Mouse (Mus musculus): ENCODE results near the gene Zfp277. TPM values are rescaled to one million over a fixed set of nuclear protein-coding genes. Genes with fewer than 3 reads are reported as not detected.

Gene Zfp277
- 25.8 and 28.1 TPM in 2 replicates for polyA plus RNA-seq (2015; fragmentation: Nextera tagmentation; extraction: Ambion mirVana)

DNA sequence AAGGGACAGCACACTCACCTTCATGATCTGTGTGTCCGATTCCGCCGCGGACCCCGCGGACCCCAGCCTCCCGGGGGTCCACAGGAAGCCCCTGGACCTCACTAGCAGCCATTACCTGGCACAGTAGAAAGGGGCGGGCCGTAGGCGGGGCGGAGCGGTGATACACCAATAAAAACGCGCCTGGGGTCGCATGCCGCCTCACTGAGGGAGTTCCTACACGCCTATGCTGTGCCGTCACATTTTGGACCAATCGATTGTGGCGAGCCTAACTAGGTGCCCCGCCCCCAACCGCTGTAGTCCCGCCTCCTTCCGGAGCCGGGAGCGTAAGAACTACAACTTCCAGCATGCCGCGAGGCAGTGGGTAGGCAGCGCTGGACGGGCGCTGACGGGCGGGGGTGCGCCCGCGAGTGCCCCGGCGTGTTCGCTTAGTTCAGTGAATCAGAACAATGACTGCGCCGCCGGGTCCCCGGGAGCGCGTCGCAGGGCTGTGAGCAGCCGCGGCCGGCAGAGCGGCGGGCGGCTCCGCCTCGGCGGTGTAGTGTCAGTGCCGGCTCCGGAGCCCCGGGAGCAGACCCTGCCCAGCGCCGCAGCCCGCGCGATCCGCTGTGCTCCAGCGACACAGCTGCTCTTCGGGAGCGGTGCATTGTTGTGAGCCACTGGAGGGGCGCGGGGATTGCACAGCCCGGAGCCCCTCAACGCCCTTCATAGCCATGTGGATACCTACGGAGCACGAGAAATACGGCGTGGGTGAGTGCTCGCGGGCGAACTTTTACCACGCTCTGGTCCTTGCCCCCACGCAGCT, at the start of gene Zfp277, which contains the start of gene Dock4:
Gene Zfp277, minus strand, starts transcription at position 255 of the 802 bp plus-strand sequence.
Gene Dock4, plus strand, starts transcription at position 305 of the 802 bp plus-strand sequence.
- Histone ChIP-seq H3K27ac (peak within 1 kb of the TSS; percentile 84), H3K4me2 (peak within 1 kb of the TSS; percentile 91), H3K4me3 (peak within 1 kb of the TSS; percentile 83), H3K9me3 (replicated peaks) (no peaks in the 10 kb centered on the region), H3K36me3 (no peaks in the 10 kb centered on the region), H3K9ac (peak within 1 kb of the TSS; percentile 78), H3K4me1 (replicated peaks) (peaks cover 30% of the 10 kb centered on the region), H3K27me3 (no peaks in the 10 kb centered on the region)
- peak; percentile 98 for ATAC-seq (replicated peaks; ENCODE audit: insufficient number of reproducible peaks, insufficient read depth, low FRiP score, low read depth)
- under 1% methylated on average over 80 of the region's 80 CpGs for WGBS

DNA sequence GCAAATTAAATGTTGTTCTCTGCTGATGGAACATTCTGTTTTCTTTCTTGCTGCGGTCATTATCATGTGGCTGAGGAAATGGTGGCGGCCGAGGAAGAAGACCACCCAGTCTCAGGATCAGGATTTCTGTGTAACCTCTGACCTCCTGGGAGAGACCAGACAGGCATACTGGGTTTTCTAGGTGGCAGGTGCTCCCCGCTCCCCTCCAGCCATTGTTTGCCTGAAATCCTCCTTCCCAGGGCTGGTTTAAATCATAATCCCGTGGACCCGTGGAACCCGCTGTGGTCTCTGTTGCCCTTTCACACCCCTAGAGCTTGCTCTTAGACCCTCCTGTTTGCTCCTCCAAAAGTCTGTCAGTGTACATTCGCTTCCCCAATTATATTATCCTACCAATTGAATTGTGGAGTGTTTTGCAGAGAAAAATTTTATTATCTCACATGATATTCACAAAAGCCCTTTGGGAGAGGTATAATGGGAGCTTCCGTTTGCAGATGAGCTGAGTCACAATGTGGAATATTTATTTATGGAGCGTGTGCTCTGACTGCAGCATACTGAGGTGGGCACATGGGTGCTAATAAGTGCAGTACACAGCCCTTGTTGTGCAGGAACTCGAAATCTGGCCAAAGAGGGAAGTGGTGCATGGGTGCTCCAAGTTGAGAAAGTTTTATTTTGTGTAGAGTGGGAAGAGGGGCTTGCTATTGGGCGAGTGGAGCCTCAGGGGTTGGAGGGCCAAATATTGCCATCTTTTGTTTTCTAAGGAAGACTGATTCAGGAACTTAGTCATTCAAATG, 40.5 kb upstream of the Zfp277 start:
- Histone ChIP-seq H3K4me2 (no peak overlapping the region), H3K4me3 (no peak overlapping the region), H3K27ac (no peak overlapping the region), H3K9me3 (replicated peaks) (no peaks in the 10 kb centered on the region), H3K9ac (no peak overlapping the region), H3K4me1 (replicated peaks) (peaks cover 10% of the 10 kb centered on the region), H3K27me3 (no peaks in the 10 kb centered on the region), H3K36me3 (no peaks in the 10 kb centered on the region)
- WGBS: 76% methylated on average over 12 of the region's 12 CpGs
- ATAC-seq (replicated peaks; ENCODE audit: insufficient number of reproducible peaks, insufficient read depth, low FRiP score, low read depth): no peak

DNA sequence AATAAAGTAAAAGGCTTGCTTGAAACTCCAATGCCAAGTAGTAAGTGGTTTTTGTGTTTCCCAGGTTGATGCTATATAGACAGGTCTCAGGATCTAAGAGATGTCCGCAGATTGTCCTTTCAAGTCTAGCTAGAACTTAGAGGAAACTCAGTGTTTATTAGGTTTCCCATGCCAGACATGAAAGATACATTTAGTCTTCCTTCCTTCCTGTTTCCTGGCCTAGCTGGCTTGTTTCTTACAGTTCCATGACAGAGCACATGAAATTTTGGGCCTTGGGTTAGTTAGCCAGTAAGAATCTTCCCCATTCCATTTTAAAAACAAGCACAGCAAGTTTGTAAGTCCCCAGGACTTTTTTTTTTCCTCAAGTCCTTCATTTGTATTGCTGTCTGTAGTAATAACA, 39.5 kb upstream of the Zfp277 start:
- Histone ChIP-seq H3K4me3 (no peak overlapping the region), H3K9ac (no peak overlapping the region), H3K27me3 (no peaks in the 10 kb centered on the region), H3K4me2 (no peak overlapping the region), H3K36me3 (no peaks in the 10 kb centered on the region), H3K27ac (peak overlapping the region; percentile 37), H3K9me3 (replicated peaks) (no peaks in the 10 kb centered on the region), H3K4me1 (replicated peaks) (peaks cover 10% of the 10 kb centered on the region; the same call in 1 of the 2 replicates)
- 71% methylated on average over 1 of the region's 1 CpGs for WGBS
- no peak for ATAC-seq (replicated peaks; ENCODE audit: insufficient number of reproducible peaks, insufficient read depth, low FRiP score, low read depth)

GRCm38 (mm10) chr12:40484224-40484623, 38.5 kb upstream of the Zfp277 start:
- Histone ChIP-seq H3K9ac (no peak overlapping the region), H3K36me3 (no peaks in the 10 kb centered on the region), H3K4me2 (no peak overlapping the region), H3K4me1 (replicated peaks) (peaks cover 10% of the 10 kb centered on the region; the same call in 1 of the 2 replicates), H3K27me3 (no peaks in the 10 kb centered on the region), H3K9me3 (replicated peaks) (no peaks in the 10 kb centered on the region), H3K4me3 (no peak overlapping the region), H3K27ac (0 out of 2 replicates have a peak overlapping the region, but pooled peaks have one; percentile 2)
- 14% methylated on average over 3 of the region's 3 CpGs for WGBS
- no peak; the same call in 1 of the 2 replicates for ATAC-seq (replicated peaks; ENCODE audit: insufficient number of reproducible peaks, insufficient read depth, low FRiP score, low read depth)

- Histone ChIP-seq H3K4me1 (replicated peaks) (peaks cover 19% of the 10 kb centered on the region), H3K4me2 (no peak overlapping the region), H3K27me3 (no peaks in the 10 kb centered on the region), H3K9ac (no peak overlapping the region), H3K9me3 (replicated peaks) (no peaks in the 10 kb centered on the region), H3K36me3 (no peaks in the 10 kb centered on the region), H3K4me3 (no peak overlapping the region), H3K27ac (peak overlapping the region; percentile 0; the same call in 1 of the 2 replicates)
- WGBS: 45% methylated on average over 8 of the region's 8 CpGs
- peak; percentile 50; the same call in 1 of the 2 replicates for ATAC-seq (replicated peaks; ENCODE audit: insufficient number of reproducible peaks, insufficient read depth, low FRiP score, low read depth)
Measured at GRCm38 (mm10) chr12:40477621-40478452, 32.1 kb upstream of the Zfp277 start.

- no peaks in the 10 kb centered on the region for H3K36me3 ChIP-seq
- peaks cover 35% of the 10 kb centered on the region for H3K4me1 ChIP-seq (replicated peaks)
- no peak for ATAC-seq (replicated peaks; ENCODE audit: insufficient number of reproducible peaks, insufficient read depth, low FRiP score, low read depth)
- no peak overlapping the region for H3K9ac ChIP-seq
- no peaks in the 10 kb centered on the region for H3K27me3 ChIP-seq
- 44% methylated on average over 2 of the region's 2 CpGs for WGBS
- no peak overlapping the region for H3K4me3 ChIP-seq
- H3K27ac ChIP-seq: no peak overlapping the region
- no peaks in the 10 kb centered on the region for H3K9me3 ChIP-seq (replicated peaks)
- H3K4me2 ChIP-seq: no peak overlapping the region
Measured at GRCm38 (mm10) chr12:40473709-40474108, 28.0 kb upstream of the Zfp277 start.

- WGBS: 19% methylated on average over 11 of the region's 11 CpGs
- no peaks in the 10 kb centered on the region for H3K27me3 ChIP-seq
- H3K4me2 ChIP-seq: peak overlapping the region; percentile 66
- ATAC-seq (replicated peaks; ENCODE audit: insufficient number of reproducible peaks, insufficient read depth, low FRiP score, low read depth): no peak
- H3K9ac ChIP-seq: peak overlapping the region; percentile 19; the same call in 1 of the 2 replicates
- peak overlapping the region; percentile 48 for H3K27ac ChIP-seq
- no peaks in the 10 kb centered on the region for H3K36me3 ChIP-seq
- peak overlapping the region; percentile 38 for H3K4me3 ChIP-seq
- no peaks in the 10 kb centered on the region for H3K9me3 ChIP-seq (replicated peaks)
- H3K4me1 ChIP-seq (replicated peaks): peaks cover 32% of the 10 kb centered on the region
Measured at GRCm38 (mm10) chr12:40471649-40472399, 26.1 kb upstream of the Zfp277 start.

GRCm38 (mm10) chr12:40469009-40469408, 23.3 kb upstream of the Zfp277 start:
- Histone ChIP-seq H3K9me3 (replicated peaks) (no peaks in the 10 kb centered on the region), H3K27me3 (no peaks in the 10 kb centered on the region), H3K4me2 (no peak overlapping the region), H3K4me1 (replicated peaks) (peaks cover 42% of the 10 kb centered on the region), H3K9ac (no peak overlapping the region), H3K27ac (no peak overlapping the region), H3K4me3 (no peak overlapping the region), H3K36me3 (no peaks in the 10 kb centered on the region)
- no peak for ATAC-seq (replicated peaks; ENCODE audit: insufficient number of reproducible peaks, insufficient read depth, low FRiP score, low read depth)
- 76% methylated on average over 5 of the region's 5 CpGs for WGBS

GRCm38 (mm10) chr12:40468235-40468634, 22.5 kb upstream of the Zfp277 start:
- no peak for ATAC-seq (replicated peaks; ENCODE audit: insufficient number of reproducible peaks, insufficient read depth, low FRiP score, low read depth)
- Histone ChIP-seq H3K27ac (no peak overlapping the region), H3K9me3 (replicated peaks) (no peaks in the 10 kb centered on the region), H3K36me3 (no peaks in the 10 kb centered on the region), H3K4me3 (no peak overlapping the region), H3K27me3 (no peaks in the 10 kb centered on the region), H3K9ac (no peak overlapping the region), H3K4me1 (replicated peaks) (peaks cover 43% of the 10 kb centered on the region), H3K4me2 (no peak overlapping the region)
- 78% methylated on average over 4 of the region's 4 CpGs for WGBS

DNA sequence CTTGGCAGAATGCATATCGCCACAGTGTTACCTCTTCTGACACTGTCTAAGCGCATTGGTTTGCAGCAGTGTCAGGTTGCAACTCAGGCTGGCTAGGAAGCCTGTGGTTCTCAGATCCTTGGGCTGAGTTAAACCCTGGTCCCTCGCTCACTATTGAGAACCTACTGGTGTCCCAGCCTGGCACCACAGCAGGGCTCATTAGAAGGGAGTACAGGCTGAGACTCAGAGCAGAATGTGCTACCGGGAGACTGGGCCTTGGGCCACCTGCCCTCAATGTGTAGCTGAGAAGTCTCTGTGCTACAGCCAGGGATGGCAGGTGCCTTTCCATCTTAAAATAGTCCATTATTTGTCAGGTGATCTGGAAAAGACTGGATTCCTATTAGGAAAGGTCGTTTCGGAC, 18.6 kb upstream of the Zfp277 start:
- Histone ChIP-seq H3K27ac (peak overlapping the region; percentile 20; the same call in 1 of the 2 replicates), H3K4me3 (no peak overlapping the region), H3K9me3 (replicated peaks) (no peaks in the 10 kb centered on the region), H3K4me2 (no peak overlapping the region), H3K36me3 (no peaks in the 10 kb centered on the region), H3K27me3 (no peaks in the 10 kb centered on the region), H3K9ac (no peak overlapping the region), H3K4me1 (replicated peaks) (peaks cover 24% of the 10 kb centered on the region)
- ATAC-seq (replicated peaks; ENCODE audit: insufficient number of reproducible peaks, insufficient read depth, low FRiP score, low read depth): no peak
- WGBS: 52% methylated on average over 6 of the region's 6 CpGs
